Mouse (Mus musculus) heart, postnatal 25 days (tissue): Measurements from ENCODE around the gene Ctso. TPM values are rescaled to one million over a fixed set of nuclear protein-coding genes. Genes with fewer than 3 reads are reported as not detected.
A peak's percentile ranks its signal among the peaks of the same experiment; 100 is the strongest.

Experiments
- DNase-seq: peaks from one replicate; pipeline ENCODE4 v3.0.0; 2022; ENCODE audit warnings: low spot score
- intact Hi-C: fragments of 180-260 bp; cut with DNase I; formaldehyde crosslinking; loops from one replicate; pipeline ENCODE4 v1.15.1; 2025
- total RNA-seq, 2 experiments: library from RNA; stranded (reverse); gene quantifications; 2 replicates each; pipeline ENCODE4 v1.2.3; 2021

The Ctso gene
- total RNA-seq: 1 to 10 TPM; 8.1 to 8.3 TPM

DNA sequence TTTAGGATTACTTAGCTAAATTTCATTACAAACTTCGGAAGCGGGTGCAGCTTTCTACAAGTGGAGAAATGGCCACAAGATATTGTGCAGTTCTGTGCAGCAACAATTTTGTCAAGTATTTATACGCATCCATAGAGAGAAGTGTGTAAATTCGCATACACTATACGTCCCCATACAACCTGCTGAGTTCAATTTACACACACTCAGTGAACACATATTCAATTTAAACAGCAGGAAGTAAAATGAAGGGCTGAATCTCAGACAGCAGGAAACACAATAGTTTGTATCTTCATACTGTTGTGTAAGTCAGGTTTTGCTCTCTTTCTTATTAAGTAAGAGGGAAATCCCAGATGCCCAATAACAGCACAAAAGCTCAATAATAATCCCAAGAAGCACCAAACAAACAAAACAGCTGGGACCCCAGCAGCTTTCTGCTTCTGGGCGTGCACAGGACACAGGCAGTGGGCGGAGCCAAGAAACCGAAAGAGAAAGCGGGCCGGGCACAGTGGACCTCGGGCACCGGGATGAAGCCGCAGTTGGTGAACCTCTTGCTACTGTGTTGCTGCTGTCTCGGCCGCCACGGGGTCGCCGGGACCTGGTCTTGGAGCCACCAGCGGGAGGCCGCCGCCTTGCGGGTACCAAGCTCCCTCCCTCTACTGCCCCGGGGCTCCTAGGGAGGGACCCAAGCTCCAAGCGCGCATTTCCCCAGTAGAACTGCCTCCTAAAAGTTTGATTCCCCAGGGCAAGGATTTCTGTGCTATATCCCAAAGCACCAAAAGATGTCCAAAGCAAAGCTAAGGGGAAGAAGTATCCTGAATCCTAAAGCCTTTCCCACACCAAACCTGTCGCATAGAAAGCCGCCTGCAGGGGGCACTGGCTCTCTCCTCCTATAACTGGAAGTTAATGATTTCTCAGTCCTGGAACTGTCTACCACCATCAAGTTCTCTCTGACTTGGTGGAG lies at the start of gene Ctso:
Gene Ctso, plus strand, starts transcription at position 461 of the 961 bp plus-strand sequence.
- peak; percentile 76 for DNase-seq
- intact Hi-C loops: loop anchor here (10.0 kb wide), 1 partner anchor 422 kb away; the partner anchor contains the start of gene Map9

DNA sequence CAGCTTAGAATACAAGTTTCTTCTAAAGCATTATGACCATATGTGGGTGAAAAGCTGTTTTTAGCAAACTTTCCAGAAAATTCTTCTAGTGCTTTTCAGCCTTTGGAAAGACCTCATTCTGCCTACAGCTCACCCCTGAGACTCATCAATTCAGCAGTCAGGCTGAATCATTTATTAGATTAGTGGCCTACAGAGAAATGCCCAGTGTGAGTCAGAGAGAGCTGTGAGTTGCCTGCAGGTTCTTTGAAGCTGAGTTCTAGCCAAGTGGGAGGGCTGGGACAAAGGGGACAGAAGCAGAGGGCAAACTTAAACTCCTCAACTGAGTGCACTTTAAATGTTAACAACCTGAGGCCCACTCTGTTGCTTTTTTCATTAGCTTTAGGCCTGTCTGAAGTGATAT lies 48.5 kb upstream of the Ctso start:
- intact Hi-C loops: no loop called here

DNA sequence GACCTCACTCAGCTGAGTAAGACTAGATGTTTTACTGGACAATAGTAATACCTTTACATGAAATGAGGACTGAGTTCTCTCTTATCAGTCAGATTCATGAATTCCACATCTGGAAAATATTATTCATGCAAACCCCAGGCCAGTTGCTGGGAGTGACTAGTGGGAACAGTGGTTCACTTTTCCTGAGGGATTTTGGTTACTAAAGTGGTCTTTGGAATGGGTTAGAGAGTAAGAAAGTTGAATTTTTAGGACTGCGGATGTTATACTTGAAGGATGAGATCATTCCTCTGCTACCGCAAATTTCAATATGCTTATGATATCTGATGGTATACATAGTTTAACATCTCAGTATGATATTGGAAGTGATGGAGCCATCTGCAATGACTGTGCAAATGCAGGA lies 46.8 kb upstream of the Ctso start:
- DNase-seq: no peak
- intact Hi-C loops: no loop called here

More for the DNA sequence above, 48.5 kb upstream of the Ctso start:
- no peak for DNase-seq

DNA sequence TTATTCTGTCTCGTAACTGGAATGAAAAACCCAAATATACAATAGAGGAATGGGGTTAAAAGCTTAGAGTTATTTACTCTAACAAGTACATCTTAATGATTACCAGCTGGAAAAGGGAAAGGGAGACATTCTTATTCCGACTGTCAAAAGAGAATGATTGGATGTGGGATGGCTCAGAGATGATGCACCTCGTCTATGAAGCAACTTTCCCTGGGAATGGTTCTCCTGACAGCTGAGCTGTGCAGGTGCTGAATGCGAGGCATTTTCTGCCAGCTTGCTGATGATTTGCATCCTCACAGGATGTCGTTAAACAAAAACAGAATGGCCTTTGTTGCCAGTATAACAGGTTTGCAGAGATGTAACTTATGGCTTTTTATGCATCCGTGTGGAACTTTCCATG lies 43.3 kb upstream of the Ctso start:
- no peak for DNase-seq
- intact Hi-C loops: no loop called here

DNA sequence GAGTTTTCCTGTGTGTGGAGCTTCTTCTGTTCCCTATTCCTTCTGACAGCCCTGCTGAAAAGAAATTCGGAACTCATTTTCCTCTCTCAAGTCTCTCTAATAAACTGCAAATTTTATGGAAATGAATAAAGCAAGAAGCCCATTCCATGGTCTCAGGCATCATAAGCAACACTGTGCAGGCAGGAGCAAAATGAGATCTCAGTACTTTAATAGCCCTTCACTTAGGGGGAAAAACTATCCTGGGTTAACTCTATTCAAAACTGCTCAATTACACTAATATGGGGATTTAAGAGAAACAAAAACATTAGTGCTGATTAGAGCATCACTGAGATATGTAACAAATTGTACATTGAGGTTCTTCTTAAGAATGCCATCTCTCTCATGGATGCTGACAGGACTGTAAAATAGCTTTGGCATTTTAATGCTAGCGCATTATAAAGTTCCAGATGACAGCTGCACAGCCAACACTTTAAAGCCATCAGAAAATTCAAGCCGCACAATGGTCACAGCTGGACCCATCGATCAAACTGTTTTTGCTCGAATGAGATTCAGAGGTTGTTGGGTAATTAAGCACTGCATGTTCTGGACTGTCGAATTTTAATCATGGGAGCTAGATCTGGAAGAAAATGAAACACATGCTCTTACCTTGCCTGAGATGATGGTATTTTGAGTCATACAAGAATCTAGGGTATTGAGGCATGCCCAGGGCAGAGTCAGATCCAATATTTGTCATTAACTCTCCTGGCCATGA lies 21.9 kb upstream of the Ctso start:
- no peak for DNase-seq
- intact Hi-C loops: no loop called here

DNA sequence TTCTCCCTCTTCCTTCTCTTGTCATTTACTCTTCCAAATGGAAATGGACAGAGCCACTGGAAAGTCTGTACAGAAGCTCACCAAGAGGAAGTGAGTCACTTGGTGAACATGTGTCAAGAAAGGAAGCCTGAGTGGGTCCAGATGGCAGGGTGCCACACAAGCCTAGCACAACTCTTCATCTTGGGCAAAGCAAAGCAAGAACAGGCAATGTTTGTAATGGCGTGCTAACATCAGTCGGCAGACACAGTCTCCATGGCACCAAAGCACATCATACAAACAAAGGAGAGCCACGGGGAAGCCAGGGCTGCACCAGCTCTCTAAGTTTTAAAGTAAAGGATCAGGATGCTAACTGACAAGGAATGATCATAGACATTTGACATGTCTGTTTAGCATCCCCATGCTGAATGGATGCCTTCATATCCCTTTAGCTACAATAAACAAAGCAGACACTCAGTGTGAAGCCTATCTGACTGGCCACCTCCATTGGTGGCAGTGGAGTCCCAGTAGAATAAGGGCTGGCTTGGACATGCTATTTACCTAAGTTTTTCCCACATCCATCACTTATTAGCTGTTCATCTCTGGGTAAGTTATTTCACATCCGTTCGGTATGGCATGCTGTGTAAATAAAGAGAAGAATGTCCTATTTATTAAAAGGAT lies 16.2 kb upstream of the Ctso start:
- peak; percentile 40 for DNase-seq
- intact Hi-C loops: no loop called here

DNA sequence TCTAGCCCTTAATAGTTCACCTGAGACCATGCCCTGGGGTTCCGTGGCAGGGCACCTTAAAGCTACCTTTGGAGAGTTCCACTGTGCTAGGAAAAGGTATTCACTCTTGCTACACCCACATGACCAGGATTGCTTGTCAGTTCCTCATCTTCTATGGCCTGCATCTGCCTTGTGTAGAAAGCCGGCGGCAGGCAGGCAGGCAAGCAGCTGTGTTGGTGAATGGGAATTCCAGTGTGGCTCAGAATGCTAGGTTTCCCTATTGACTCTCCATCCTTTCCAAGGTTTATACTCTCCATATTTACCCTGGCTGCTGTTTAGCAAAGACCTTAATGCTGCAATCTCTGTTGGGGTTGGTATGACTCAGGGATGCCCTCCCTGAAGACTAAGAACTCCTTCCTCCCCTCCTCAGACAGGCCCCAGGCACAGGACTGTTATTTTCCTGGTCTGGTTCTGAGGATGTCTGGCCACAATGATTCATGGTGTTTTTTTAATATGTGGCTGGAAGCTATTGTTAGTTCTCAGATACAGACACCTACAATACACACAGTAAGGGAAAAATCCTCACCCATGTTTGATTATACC lies 15.0 kb upstream of the Ctso start:
- intact Hi-C loops: no loop called here
- DNase-seq: no peak

DNA sequence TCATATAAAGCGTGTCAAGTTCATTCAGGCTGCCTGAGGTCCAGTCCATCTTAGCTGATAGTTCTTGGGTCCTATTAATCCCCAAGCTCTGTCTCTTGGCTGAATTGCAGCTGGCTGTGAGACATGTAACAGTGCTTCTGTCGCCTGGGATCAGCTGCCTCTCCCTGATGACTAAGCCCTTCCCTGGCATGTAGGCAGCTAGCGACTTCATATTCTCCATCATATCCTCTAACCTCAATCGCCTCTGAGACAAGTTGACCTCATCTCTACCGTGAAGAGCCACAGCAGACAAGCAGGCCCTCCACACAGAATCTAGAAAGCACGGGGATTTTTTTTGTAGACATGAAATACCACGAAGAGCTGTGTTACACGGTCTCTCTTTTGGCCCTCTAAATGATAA lies 14.2 kb upstream of the Ctso start:
- intact Hi-C loops: no loop called here
- peak; percentile 25 for DNase-seq

DNA sequence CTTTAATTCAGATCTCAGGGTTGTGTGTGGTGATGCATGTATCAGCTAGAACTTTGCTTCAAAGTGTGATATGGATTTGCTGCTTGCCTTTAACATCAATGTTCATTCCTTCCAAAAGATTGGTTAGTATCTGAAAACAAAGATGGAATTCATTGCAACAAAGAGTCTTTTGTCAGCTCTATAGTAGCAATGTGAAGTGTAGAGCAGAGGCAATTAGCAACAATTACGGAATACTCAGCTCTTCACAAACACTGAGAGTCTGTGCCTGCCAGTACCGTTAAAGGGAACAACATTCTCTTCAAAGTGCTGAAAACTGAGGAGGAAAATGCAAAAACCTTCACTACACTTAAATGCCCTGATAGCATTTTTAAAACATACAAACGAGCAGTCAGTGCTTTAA lies 12.7 kb upstream of the Ctso start:
- intact Hi-C loops: loop anchor here (5.0 kb wide), 1 partner anchor 1842 kb away; no protein-coding TSS in a partner anchor
- DNase-seq: no peak

DNA sequence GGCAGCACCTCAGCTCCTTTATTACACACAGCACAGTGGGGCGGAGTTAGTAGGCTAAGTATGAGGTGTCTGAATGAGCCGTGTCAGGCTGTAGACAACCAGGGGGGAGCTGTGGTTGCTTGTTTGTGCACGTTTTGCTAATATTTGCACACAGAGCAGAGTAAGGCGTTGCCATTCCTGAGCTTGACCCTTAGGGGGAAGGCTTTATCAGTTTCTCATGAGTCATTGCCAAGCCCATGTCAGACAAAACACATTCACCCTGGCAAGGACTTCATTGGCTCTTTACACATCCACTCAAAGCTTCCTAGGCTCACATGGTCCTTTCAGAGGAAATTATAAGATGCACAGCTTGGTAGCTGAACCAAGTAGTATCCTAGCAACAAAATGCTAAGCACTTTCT lies 9.5 kb upstream of the Ctso start:
- DNase-seq: no peak
- intact Hi-C loops: loop anchor here (5.0 kb wide), 1 partner anchor 1846 kb away; no protein-coding TSS in a partner anchor

DNA sequence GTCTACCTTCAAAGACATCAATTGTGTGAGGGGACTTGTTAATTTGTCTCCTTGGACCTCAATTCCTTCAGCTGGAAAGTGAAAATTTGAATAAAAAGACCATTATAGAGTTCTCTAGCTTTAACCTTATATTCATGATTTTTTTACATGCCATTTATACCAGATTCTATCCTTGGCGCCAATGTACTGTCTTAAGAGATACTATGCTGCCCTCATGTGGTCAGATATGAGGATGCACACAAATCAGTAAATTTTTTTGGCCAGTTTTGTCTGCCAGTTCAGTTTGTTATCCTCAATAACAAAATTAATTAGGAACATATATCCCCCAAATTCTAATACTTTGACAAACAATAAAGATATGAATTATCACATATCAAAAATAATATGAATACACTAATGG lies 7.5 kb upstream of the Ctso start:
- intact Hi-C loops: loop anchor here (1.0 to 5.0 kb wide), 2 partner anchors 967 to 1848 kb away; no protein-coding TSS in a partner anchor

DNA sequence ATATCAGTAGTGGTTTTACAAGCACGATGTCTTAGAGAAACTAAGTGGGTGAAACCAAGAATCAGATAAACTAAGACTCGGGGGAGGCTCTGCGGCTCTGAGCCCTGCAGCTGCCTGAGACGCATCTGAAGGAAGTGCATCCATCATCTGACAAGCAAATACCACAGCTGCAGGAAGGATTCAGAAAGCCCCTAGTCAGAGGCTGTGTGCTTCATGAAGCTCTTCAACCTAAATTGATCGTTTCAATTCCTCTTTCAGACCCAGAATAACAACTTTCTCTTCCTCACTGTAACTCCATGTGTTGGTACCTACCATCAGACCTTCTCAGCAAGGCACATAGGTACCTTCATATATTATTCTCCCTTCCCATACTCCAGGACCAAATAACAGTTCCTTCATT lies 6.5 kb upstream of the Ctso start:
- intact Hi-C loops: loop anchor here (1.0 kb wide), 1 partner anchor 968 kb away; no protein-coding TSS in a partner anchor
- DNase-seq: no peak

More for the DNA sequence above, 7.5 kb upstream of the Ctso start:
- no peak for DNase-seq

DNA sequence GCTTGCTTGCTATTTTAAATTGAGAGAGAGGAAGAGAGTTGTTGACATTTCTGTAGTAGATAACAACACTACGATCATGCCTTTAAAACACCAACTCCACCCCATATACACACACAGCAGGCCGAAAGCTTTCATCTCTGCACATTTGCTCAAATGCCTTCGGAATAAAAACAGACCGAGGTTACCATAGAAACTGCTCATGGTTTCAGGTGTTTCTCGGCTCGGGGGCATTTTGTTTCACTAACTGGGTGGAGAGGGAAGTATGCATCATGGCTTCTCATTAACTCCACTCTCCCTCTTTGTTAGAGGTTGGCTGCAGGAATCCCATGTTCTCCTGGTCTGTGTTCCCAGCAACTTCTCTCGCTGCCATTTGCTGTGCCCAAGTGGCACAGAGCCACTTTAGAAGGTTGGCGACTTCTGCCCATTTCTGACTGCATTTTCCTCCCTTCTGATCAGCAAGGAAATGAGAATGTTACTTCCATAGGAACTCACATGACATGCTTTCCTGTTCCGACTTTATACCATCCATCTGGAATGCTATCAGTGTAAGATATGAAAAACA lies 5.6 kb upstream of the Ctso start:
- no peak for DNase-seq
- intact Hi-C loops: no loop called here

DNA sequence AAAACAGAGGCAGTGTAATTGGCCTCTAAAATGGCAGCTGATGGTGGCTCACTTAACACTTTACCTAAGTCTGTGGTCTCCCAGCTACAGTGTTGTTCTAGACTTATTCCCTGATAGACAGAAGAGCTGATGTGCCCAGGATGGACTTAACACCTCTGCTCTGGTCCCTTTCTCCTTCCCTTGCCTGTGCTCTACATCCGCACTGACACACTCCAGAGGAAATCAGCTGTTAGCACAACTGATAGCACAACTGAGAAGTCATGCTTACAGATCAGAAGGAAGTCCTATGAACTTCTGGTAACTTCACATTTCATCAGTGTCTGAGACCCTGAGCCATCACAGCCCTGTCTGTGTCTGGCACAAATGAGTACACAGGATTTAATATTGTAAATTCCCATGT lies 3.3 kb upstream of the Ctso start:
- intact Hi-C loops: no loop called here
- no peak for DNase-seq

DNA sequence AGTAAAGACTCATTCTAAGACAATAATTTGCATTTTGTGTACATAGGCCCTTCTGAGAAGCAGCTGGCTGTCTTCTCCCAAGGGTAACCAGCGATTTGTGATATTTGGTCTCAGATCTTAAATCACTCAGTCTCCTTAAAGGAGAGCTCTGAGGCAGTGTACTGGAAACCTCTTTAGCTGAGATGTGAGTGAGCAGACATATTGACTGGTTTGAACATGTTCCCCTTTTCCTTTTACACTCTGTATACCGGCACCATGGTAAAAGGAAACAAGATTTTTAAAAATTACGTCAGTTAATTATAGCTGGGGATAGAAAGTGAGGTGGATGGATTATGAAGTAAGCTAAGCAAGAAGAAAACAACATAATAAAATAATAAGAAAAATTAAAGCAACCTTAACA lies 706 bp upstream of the Ctso start:
- intact Hi-C loops: loop anchor here (10.0 kb wide), 1 partner anchor 423 kb away; the partner anchor contains the start of gene Map9
- no peak for DNase-seq

DNA sequence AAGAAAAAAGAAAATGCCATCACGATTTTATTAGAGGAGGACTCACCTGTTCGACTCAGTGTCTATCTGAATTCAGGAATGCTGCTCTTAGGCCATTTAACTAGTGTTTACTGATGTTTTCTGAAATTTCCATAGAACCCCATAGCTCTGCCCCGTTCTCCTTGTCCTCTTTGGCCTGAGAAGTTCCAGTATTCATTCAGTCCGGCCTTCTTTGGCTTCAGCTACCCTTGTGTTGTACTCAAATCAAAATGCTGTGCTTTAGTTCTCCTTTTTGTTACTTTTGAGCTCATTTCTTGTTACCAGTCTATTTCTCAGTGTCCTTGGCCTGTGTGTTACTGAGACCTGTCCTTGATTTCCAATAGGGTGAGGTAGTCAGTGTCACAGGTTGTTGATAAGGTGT lies 947 bp downstream of the Ctso start:
- no peak for DNase-seq

DNA sequence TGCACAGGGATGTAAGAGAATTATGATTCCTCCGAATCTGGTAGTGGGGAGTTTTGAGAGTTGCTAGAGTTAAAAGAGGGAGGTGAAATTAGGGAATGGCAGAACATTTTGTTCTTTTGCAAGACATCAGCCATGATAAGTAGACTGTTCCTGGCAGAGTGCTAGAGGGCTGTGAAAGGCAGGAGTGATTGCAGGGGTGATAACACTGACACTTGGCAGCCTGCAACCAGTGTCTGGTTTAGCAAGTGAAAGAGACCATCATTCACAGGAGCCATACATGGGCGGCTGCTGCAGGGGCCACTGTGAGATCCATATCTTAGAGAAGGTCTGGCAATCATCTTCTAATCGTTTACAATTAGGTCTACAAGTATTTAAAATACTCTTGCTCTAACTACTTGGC lies 6.5 kb downstream of the Ctso start:
- no peak for DNase-seq
- intact Hi-C loops: loop anchor here (10.0 kb wide), 1 partner anchor 416 kb away; the partner anchor contains the start of gene Map9

More for the DNA sequence above, 947 bp downstream of the Ctso start:
- intact Hi-C loops: loop anchor here (10.0 kb wide), 1 partner anchor 421 kb away; the partner anchor contains the start of gene Map9

DNA sequence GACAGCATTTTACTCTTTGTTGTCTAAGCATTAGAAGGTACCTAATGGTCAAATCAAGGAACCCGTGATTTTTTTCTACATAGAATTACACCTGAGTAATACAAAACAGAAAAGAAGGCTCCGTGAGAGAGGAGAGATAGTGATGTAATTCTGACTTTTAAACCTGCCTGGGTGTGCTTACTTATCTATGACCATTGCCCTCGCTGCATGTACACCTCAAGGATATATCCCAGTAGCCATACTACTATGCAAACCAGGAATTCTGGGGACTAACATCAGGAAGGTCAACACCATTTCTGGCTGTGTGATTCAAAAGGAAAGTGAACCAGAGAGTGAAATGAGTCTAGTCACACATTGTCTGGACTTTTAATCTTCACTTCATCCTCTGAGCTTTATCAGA lies 9.9 kb downstream of the Ctso start:
- DNase-seq: no peak
- intact Hi-C loops: no loop called here

DNA sequence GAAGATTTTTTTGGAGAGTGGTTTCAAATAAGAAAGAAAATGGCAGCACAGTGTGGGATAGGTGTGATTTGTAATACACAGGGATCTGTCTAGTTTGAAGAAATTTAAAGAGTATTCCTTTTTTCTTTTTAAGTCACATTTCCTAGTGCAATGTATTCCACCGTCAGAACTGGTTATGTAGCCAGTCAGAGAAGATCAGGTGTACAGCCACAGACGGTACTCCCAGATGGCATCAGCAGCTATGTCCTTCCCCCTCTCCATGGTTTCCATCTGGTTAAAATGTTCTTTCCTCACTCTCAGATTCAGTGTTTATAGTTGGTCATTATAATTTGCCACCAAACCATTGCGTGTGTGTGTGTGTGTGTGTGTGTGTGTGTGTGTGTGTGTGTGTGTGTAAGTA lies 10.7 kb downstream of the Ctso start:
- intact Hi-C loops: no loop called here

More for the DNA sequence above, 10.7 kb downstream of the Ctso start:
- DNase-seq: no peak
